Mouse (Mus musculus): ENCODE data around the gene Abcc4. TPM values are rescaled to one million over a fixed set of nuclear protein-coding genes. Genes with fewer than 3 reads are reported as not detected.

Abcc4 gene
- total and polyA plus RNA-seq, 2 experiments from 2014 or later = 2.3 to 4.8 TPM

- ATAC-seq (no peak), DNase-seq (ENCODE audit: low spot score) (no peak)
- WGBS = 93% methylated on average over 5 of the region's 5 CpGs
- no peak overlapping the region for H3K4me3 ChIP-seq (ENCODE audit: low read length)
- no peaks in the 10 kb centered on the region for H3K9me3 ChIP-seq (ENCODE audit: low read length)
- H3K27ac ChIP-seq = no peak overlapping the region
- no peak overlapping the region for H3K9ac ChIP-seq (replicated peaks; ENCODE audit: low read length)
- H3K27me3 ChIP-seq (ENCODE audit: insufficient read depth, low read length) = no peaks in the 10 kb centered on the region
- no peaks in the 10 kb centered on the region for H3K36me3 ChIP-seq (ENCODE audit: insufficient read depth, low read length)
- no peak overlapping the region for H3K4me2 ChIP-seq (ENCODE audit: low read depth, low read length)
- H3K4me1 ChIP-seq (ENCODE audit: insufficient read depth, low read length) = no peaks in the 10 kb centered on the region
- no peak for TF ChIP-seq CTCF (IDR thresholded peaks at IDR 0.05; ENCODE audit: low read depth)
Observed at GRCm38 (mm10) chr14:118482320-118482719, 223.7 kb downstream of the Abcc4 start.

- 81% methylated on average over 5 of the region's 5 CpGs for WGBS
- Histone ChIP-seq H3K4me2 (ENCODE audit: low read depth, low read length) (no peak overlapping the region), H3K4me1 (ENCODE audit: insufficient read depth, low read length) (no peaks in the 10 kb centered on the region), H3K9me3 (ENCODE audit: low read length) (no peaks in the 10 kb centered on the region), H3K27ac (no peak overlapping the region), H3K36me3 (ENCODE audit: insufficient read depth, low read length) (no peaks in the 10 kb centered on the region), H3K9ac (replicated peaks; ENCODE audit: low read length) (no peak overlapping the region), H3K4me3 (ENCODE audit: low read length) (no peak overlapping the region), H3K27me3 (ENCODE audit: insufficient read depth, low read length) (no peaks in the 10 kb centered on the region)
- TF ChIP-seq CTCF (IDR thresholded peaks at IDR 0.05; ENCODE audit: low read depth) = no peak
- DNase-seq (ENCODE audit: low spot score) (no peak), ATAC-seq (no peak)
Observed at GRCm38 (mm10) chr14:118481779-118482178, 224.2 kb downstream of the Abcc4 start.

DNA sequence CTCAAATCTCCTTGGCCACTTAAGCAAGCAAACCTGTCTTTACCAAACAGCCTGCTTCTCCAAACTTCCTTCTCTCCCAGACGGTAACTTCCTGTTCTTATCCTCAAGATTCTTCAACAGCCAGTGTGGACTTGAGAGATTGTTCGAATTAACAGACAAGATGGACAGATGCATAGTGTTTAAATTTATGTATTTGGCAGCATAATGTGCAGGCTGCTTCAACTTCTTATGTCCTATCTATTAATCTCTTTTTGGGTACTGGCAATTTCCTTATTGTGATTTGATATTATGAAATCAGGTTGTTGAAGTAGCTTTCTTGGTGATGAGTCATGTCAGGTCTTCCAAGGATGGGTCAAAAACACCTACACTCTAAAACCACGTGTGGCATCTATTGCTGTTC, 229.7 kb downstream of the Abcc4 start:
- ATAC-seq (no peak), DNase-seq (ENCODE audit: low spot score) (no peak)
- H3K4me2 ChIP-seq (ENCODE audit: low read depth, low read length) = no peak overlapping the region
- H3K27me3 ChIP-seq (ENCODE audit: insufficient read depth, low read length) = peaks cover 8% of the 10 kb centered on the region; the same call in 1 of the 2 replicates
- 93% methylated on average over 3 of the region's 3 CpGs for WGBS
- no peaks in the 10 kb centered on the region for H3K9me3 ChIP-seq (ENCODE audit: low read length)
- no peaks in the 10 kb centered on the region for H3K36me3 ChIP-seq (ENCODE audit: insufficient read depth, low read length)
- 0 out of 2 replicates have a peak, but pooled peaks cover 4% of the 10 kb centered on the region for H3K4me1 ChIP-seq (ENCODE audit: insufficient read depth, low read length)
- H3K4me3 ChIP-seq (ENCODE audit: low read length) = no peak overlapping the region
- no peak overlapping the region for H3K9ac ChIP-seq (replicated peaks; ENCODE audit: low read length)
- no peak for TF ChIP-seq CTCF (IDR thresholded peaks at IDR 0.05; ENCODE audit: low read depth)
- H3K27ac ChIP-seq = no peak overlapping the region

GRCm38 (mm10) chr14:118475100-118475454, 230.9 kb downstream of the Abcc4 start:
- no peak for TF ChIP-seq CTCF (IDR thresholded peaks at IDR 0.05; ENCODE audit: low read depth)
- ATAC-seq (no peak), DNase-seq (ENCODE audit: low spot score) (no peak)
- Histone ChIP-seq H3K36me3 (ENCODE audit: insufficient read depth, low read length) (no peaks in the 10 kb centered on the region), H3K27me3 (ENCODE audit: insufficient read depth, low read length) (peaks cover 8% of the 10 kb centered on the region; the same call in 1 of the 2 replicates), H3K9ac (replicated peaks; ENCODE audit: low read length) (no peak overlapping the region), H3K27ac (no peak overlapping the region), H3K9me3 (ENCODE audit: low read length) (no peaks in the 10 kb centered on the region), H3K4me3 (ENCODE audit: low read length) (no peak overlapping the region), H3K4me1 (ENCODE audit: insufficient read depth, low read length) (0 out of 2 replicates have a peak, but pooled peaks cover 4% of the 10 kb centered on the region), H3K4me2 (ENCODE audit: low read depth, low read length) (peak overlapping the region; percentile 93)
- 59% methylated on average over 7 of the region's 7 CpGs for WGBS

DNA sequence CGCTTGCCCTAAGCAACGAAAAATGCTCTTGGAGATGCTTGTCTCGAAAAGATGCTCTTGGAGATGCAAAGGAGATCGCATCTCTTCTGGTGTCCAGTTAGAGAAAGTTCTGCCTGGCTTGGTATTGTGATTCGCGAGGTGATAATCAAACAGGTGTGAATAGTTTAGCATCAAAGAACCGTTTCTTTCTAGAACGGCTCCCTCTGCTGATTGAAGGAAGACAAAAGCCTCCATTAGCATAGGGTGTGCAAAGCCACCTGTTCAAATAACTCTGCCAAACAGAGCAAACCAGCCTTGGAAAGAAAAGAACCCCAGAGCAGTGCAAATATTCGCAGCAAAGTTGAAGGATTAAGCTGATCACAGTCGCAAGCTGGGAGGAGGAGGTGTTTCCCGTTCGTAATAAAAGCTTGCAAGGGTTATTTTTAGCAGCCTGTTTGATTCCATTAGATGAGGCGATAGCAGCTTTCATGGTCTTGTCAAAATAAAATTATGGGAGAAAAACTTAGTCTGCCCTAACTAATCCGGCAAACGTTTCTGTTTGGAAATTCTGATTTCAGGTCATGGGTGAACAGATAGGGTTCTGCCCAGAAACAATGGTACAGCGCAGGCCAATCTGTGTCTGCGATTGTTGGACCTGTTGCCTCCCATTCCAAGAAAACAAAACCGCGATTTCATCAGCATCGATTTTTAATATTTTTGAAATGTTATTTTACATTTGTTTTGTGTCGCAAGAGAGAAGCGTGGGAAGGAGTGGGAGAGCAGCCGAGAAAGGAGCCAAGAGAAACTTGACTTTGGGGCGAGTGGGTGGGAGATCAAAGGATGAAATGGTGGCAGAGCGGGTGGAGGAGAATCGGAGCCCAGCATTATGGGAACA, 231.6 kb downstream of the Abcc4 start:
- Histone ChIP-seq H3K9me3 (ENCODE audit: low read length) (no peaks in the 10 kb centered on the region), H3K36me3 (ENCODE audit: insufficient read depth, low read length) (no peaks in the 10 kb centered on the region), H3K9ac (replicated peaks; ENCODE audit: low read length) (no peak overlapping the region; the same call in 1 of the 2 replicates), H3K27me3 (ENCODE audit: insufficient read depth, low read length) (peaks cover 8% of the 10 kb centered on the region; the same call in 1 of the 2 replicates), H3K4me1 (ENCODE audit: insufficient read depth, low read length) (0 out of 2 replicates have a peak, but pooled peaks cover 4% of the 10 kb centered on the region), H3K4me3 (ENCODE audit: low read length) (peak overlapping the region; percentile 53), H3K27ac (no peak overlapping the region), H3K4me2 (ENCODE audit: low read depth, low read length) (peak overlapping the region; percentile 93)
- WGBS = 17% methylated on average over 26 of the region's 26 CpGs
- ATAC-seq (peak; percentile 31; the same call in 1 of the 2 replicates), DNase-seq (ENCODE audit: low spot score) (peak; percentile 71)
- peak; percentile 56 for TF ChIP-seq CTCF (IDR thresholded peaks at IDR 0.05; ENCODE audit: low read depth)

GRCm38 (mm10) chr14:118473831-118474193, 232.2 kb downstream of the Abcc4 start:
- H3K9me3 ChIP-seq (ENCODE audit: low read length) = no peaks in the 10 kb centered on the region
- under 1% methylated on average over 37 of the region's 37 CpGs for WGBS
- peaks cover 8% of the 10 kb centered on the region; the same call in 1 of the 2 replicates for H3K27me3 ChIP-seq (ENCODE audit: insufficient read depth, low read length)
- ATAC-seq = peak; percentile 78
- no peak overlapping the region for H3K27ac ChIP-seq
- peak; percentile 84 for DNase-seq (ENCODE audit: low spot score)
- H3K9ac ChIP-seq (replicated peaks; ENCODE audit: low read length) = peak overlapping the region; percentile 45; the same call in 1 of the 2 replicates
- TF ChIP-seq CTCF (IDR thresholded peaks at IDR 0.05; ENCODE audit: low read depth) = no peak
- 0 out of 2 replicates have a peak, but pooled peaks cover 4% of the 10 kb centered on the region for H3K4me1 ChIP-seq (ENCODE audit: insufficient read depth, low read length)
- no peaks in the 10 kb centered on the region for H3K36me3 ChIP-seq (ENCODE audit: insufficient read depth, low read length)
- H3K4me2 ChIP-seq (ENCODE audit: low read depth, low read length) = peak overlapping the region; percentile 93
- peak overlapping the region; percentile 53 for H3K4me3 ChIP-seq (ENCODE audit: low read length)
